Mouse (Mus musculus): Measurements from ENCODE around the gene Cops8. TPM values are rescaled to one million over a fixed set of nuclear protein-coding genes. Genes with fewer than 3 reads are reported as not detected.

The Cops8 gene
- polyA plus RNA-seq, 1 experiment, result 31.7 TPM

DNA sequence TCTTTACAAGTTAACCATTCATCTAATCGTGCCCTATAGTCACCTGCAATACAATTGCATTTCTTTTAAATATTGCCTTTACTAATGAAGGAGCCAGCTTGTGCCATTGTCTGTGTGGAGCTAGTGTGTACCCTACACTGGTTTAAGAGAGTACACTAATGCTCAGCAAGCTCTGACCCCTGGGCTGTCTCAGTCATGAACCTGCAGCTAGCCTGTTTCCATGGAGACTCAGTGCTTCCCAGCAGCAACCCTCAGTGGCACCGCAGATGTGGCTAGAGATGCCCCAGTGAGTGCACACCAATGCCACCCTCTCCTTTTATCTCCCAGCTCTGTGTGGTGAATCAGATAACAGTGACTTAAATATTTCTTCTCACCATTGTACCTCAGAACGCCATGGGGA, 27.9 kb upstream of the Cops8 start:
- Histone ChIP-seq H3K4me3 (ENCODE audit: extremely low read depth, insufficient read depth, insufficient read length) (no peak overlapping the region), H3K27me3 (ENCODE audit: control insufficient read depth, insufficient read depth, low read length) (no peaks in the 10 kb centered on the region), H3K4me1 (ENCODE audit: control insufficient read depth, insufficient read depth, insufficient read length) (no peaks in the 10 kb centered on the region), H3K27ac (ENCODE audit: insufficient read depth, low read length) (no peak overlapping the region), H3K36me3 (ENCODE audit: control insufficient read depth, insufficient read depth, low read length) (no peaks in the 10 kb centered on the region)
- no peak for TF ChIP-seq CTCF (IDR thresholded peaks at IDR 0.05; ENCODE audit: extremely low read depth, insufficient read depth, insufficient read length, insufficient replicate concordance)
- TF ChIP-seq POLR2A (IDR thresholded peaks at IDR 0.05; ENCODE audit: low read depth, low read length), result no peak
- DNase-seq (ENCODE audit: low read depth in 1 of 2, low spot score in 2 of 2), result no peak
- WGBS, result 70% methylated on average over 3 of the region's 3 CpGs

DNA sequence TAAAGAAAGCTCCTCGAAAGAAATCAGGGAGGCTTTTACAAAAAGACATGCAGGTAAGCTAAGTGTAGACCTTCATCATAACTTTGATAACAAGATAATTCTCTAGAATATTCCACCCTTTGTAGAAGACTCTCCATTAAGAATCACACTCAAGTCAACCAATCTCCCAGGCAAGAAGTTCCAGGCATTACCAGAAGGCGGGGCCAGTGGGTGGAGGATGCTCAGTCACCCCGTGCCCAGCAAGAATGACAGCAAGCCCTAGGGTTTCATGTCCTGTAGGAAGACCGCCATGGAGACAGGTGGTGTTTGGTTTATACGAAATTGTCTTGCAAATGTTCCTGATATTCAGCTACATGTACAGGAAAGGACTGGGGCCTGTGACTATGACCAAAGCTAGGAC, 25.4 kb upstream of the Cops8 start:
- no peaks in the 10 kb centered on the region for H3K36me3 ChIP-seq (ENCODE audit: control insufficient read depth, insufficient read depth, low read length)
- no peak for DNase-seq (ENCODE audit: low read depth in 1 of 2, low spot score in 2 of 2)
- TF ChIP-seq POLR2A (IDR thresholded peaks at IDR 0.05; ENCODE audit: low read depth, low read length), result no peak
- 73% methylated on average over 5 of the region's 5 CpGs for WGBS
- H3K4me1 ChIP-seq (ENCODE audit: control insufficient read depth, insufficient read depth, insufficient read length), result no peaks in the 10 kb centered on the region
- H3K27ac ChIP-seq (ENCODE audit: insufficient read depth, low read length), result no peak overlapping the region
- no peaks in the 10 kb centered on the region for H3K27me3 ChIP-seq (ENCODE audit: control insufficient read depth, insufficient read depth, low read length)
- no peak overlapping the region for H3K4me3 ChIP-seq (ENCODE audit: extremely low read depth, insufficient read depth, insufficient read length)

DNA sequence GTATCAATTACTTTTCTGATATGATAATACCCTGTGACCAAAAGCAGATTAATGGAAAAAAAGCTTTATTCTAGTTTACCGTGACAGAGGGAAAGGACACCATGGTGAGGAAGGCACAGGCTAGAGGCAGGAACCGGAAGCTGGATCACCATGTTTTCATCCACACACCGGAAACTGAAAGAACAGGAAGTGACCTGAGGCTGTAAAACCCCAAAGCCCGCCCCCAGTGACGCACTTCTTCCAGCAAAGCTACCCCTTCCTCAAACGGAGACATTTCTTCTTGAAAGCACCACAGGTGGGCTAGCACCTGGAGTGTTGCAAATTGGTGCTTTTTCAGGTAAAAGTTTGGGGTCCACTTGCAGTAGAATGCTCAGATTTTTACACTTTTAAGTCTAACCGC, 20.1 kb upstream of the Cops8 start:
- Histone ChIP-seq H3K4me1 (ENCODE audit: control insufficient read depth, insufficient read depth, insufficient read length) (no peaks in the 10 kb centered on the region), H3K27me3 (ENCODE audit: control insufficient read depth, insufficient read depth, low read length) (no peaks in the 10 kb centered on the region), H3K4me3 (ENCODE audit: extremely low read depth, insufficient read depth, insufficient read length) (no peak overlapping the region), H3K36me3 (ENCODE audit: control insufficient read depth, insufficient read depth, low read length) (no peaks in the 10 kb centered on the region), H3K27ac (ENCODE audit: insufficient read depth, low read length) (no peak overlapping the region)
- no peak for DNase-seq (ENCODE audit: low read depth in 1 of 2, low spot score in 2 of 2)
- no peak for TF ChIP-seq POLR2A (IDR thresholded peaks at IDR 0.05; ENCODE audit: low read depth, low read length)
- TF ChIP-seq CTCF (IDR thresholded peaks at IDR 0.05; ENCODE audit: extremely low read depth, insufficient read depth, insufficient read length, insufficient replicate concordance), result no peak
- WGBS, result 59% methylated on average over 7 of the region's 7 CpGs

DNA sequence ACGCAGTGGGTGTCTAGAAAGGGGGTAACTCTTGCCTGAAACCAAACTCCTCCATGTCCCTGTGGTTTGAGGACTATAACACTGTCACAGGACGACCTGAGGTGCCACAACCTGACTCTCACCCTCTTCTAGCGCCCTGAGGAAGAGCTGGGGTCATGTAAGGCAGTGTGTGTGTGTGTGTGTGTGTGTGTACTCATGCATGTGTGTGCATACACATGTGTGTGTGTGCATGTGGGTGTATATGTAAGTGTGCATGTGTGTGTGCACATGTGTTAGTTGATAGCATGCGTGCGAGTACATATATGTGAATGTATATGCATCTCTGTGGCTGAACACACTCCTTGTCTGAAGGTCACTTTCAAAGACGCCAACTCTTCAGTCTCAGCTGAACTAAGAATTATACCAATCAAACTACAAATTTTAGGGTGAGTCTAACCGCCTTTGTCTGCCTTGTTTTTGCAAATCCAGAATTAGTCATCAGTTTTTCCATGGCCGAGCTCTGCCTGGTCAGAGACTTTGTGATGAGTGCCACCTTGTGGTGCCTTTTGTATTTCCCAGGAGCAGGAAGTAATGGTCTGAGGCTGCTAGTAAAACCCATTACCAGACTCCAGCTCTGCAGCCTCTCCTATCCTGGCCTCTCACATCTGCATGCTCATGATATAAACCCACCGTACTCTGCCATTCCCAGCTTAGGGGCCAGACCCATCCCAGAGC, 14.6 kb upstream of the Cops8 start:
- Histone ChIP-seq H3K36me3 (ENCODE audit: control insufficient read depth, insufficient read depth, low read length) (no peaks in the 10 kb centered on the region), H3K27me3 (ENCODE audit: control insufficient read depth, insufficient read depth, low read length) (no peaks in the 10 kb centered on the region), H3K4me1 (ENCODE audit: control insufficient read depth, insufficient read depth, insufficient read length) (no peaks in the 10 kb centered on the region), H3K27ac (ENCODE audit: insufficient read depth, low read length) (no peak overlapping the region), H3K4me3 (ENCODE audit: extremely low read depth, insufficient read depth, insufficient read length) (no peak overlapping the region)
- TF ChIP-seq POLR2A (IDR thresholded peaks at IDR 0.05; ENCODE audit: low read depth, low read length), result no peak
- peak; percentile 30; the same call in 1 of the 2 replicates for TF ChIP-seq CTCF (IDR thresholded peaks at IDR 0.05; ENCODE audit: extremely low read depth, insufficient read depth, insufficient read length, insufficient replicate concordance)
- 53% methylated on average over 9 of the region's 9 CpGs for WGBS
- DNase-seq (ENCODE audit: low read depth in 1 of 2, low spot score in 2 of 2), result peak in 1 of 2 experiments; percentile 43

DNA sequence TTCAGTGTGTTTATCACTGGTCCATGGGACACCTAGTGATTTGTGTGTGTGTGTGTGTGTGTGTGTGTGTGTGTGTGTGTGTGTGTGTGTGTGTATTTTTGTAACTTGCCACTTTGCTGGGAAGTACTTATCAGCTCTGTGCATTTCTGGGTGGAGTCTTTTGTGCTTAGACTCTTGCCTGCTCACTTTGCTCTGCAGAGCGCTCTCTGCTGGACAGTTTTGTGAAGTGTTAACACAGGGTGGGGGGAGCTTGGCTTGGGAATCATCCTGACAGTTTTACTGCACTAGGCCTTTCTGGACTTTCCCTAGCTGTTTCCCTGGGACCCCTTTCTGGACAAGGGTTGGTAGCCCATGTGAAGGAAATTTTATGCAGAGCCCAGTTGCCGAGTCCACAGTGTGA, 12.0 kb upstream of the Cops8 start:
- DNase-seq (ENCODE audit: low read depth in 1 of 2, low spot score in 2 of 2), result no peak
- TF ChIP-seq CTCF (IDR thresholded peaks at IDR 0.05; ENCODE audit: extremely low read depth, insufficient read depth, insufficient read length, insufficient replicate concordance), result no peak
- no peak for TF ChIP-seq POLR2A (IDR thresholded peaks at IDR 0.05; ENCODE audit: low read depth, low read length)
- WGBS, result 52% methylated on average over 2 of the region's 2 CpGs
- no peak overlapping the region for H3K27ac ChIP-seq (ENCODE audit: insufficient read depth, low read length)
- no peaks in the 10 kb centered on the region for H3K27me3 ChIP-seq (ENCODE audit: control insufficient read depth, insufficient read depth, low read length)
- no peaks in the 10 kb centered on the region for H3K36me3 ChIP-seq (ENCODE audit: control insufficient read depth, insufficient read depth, low read length)
- no peak overlapping the region for H3K4me3 ChIP-seq (ENCODE audit: extremely low read depth, insufficient read depth, insufficient read length)
- H3K4me1 ChIP-seq (ENCODE audit: control insufficient read depth, insufficient read depth, insufficient read length), result no peaks in the 10 kb centered on the region

DNA sequence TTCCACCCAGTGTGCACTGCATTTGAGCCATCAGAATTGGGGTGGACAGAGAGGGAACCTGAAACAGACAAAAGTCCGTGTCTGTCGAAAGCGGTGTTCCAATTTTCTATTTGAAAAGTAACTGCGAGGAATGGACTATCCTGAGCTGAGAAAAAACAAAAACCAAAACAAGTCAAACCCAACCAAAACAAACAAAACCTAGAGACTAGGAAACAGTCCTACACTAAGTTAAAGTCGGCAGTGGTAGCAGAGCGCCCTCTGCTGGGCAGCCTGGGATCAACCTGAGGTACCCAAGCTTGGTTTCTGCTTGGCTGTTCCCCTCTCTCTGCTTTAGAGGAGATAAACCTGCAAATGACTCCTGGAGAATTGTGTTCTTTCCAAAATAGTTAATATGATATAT, 10.0 kb upstream of the Cops8 start:
- peak; percentile 4 to 62 for DNase-seq (ENCODE audit: low read depth in 1 of 2, low spot score in 2 of 2)
- WGBS, result 22% methylated on average over 6 of the region's 6 CpGs

DNA sequence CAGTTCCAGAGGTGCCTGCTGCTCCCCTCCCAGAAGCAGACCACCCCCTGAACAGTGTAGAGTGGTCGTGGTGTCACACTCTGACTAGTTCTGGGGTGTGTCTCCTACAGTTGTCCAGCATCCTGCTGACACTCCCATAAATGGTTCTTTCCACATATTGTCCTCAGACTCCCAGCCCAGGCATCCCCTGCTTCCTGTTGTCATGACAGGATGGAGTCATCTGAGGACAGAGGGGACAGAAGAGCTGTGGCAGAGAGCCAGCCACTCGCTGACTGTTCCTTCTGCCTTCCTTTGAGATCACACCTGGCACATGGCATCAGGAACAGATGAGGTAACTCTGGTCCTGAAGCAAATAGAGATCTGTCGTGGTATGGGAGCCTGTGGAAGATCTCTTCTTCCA, 3.6 kb upstream of the Cops8 start:
- no peaks in the 10 kb centered on the region for H3K36me3 ChIP-seq (ENCODE audit: control insufficient read depth, insufficient read depth, low read length)
- no peak overlapping the region for H3K4me3 ChIP-seq (ENCODE audit: extremely low read depth, insufficient read depth, insufficient read length)
- no peaks in the 10 kb centered on the region for H3K27me3 ChIP-seq (ENCODE audit: control insufficient read depth, insufficient read depth, low read length)
- H3K4me1 ChIP-seq (ENCODE audit: control insufficient read depth, insufficient read depth, insufficient read length), result peaks cover 5% of the 10 kb centered on the region
- no peak for DNase-seq (ENCODE audit: low read depth in 1 of 2, low spot score in 2 of 2)
- TF ChIP-seq CTCF (IDR thresholded peaks at IDR 0.05; ENCODE audit: extremely low read depth, insufficient read depth, insufficient read length, insufficient replicate concordance) (no peak), POLR2A (IDR thresholded peaks at IDR 0.05; ENCODE audit: low read depth, low read length) (no peak)
- H3K27ac ChIP-seq (ENCODE audit: insufficient read depth, low read length), result no peak overlapping the region
- 25% methylated on average over 3 of the region's 3 CpGs for WGBS

More for the DNA sequence above, 10.0 kb upstream of the Cops8 start:
- Histone ChIP-seq H3K27me3 (ENCODE audit: control insufficient read depth, insufficient read depth, low read length) (no peaks in the 10 kb centered on the region), H3K4me3 (ENCODE audit: extremely low read depth, insufficient read depth, insufficient read length) (no peak overlapping the region), H3K36me3 (ENCODE audit: control insufficient read depth, insufficient read depth, low read length) (no peaks in the 10 kb centered on the region), H3K27ac (ENCODE audit: insufficient read depth, low read length) (no peak overlapping the region), H3K4me1 (ENCODE audit: control insufficient read depth, insufficient read depth, insufficient read length) (no peaks in the 10 kb centered on the region)
- TF ChIP-seq CTCF (IDR thresholded peaks at IDR 0.05; ENCODE audit: extremely low read depth, insufficient read depth, insufficient read length, insufficient replicate concordance) (peak; percentile 87), POLR2A (IDR thresholded peaks at IDR 0.05; ENCODE audit: low read depth, low read length) (no peak)
